Mouse (Mus musculus) embryonic facial prominence, embryonic 14.5 days (tissue): Measurements from ENCODE around the gene Arhgap40. TPM values are rescaled to one million over a fixed set of nuclear protein-coding genes. Genes with fewer than 3 reads are reported as not detected.

Source experiments
- ATAC-seq: fragments of 200-750 bp; cut with Nextera tagmentation; 2 replicates; pipeline ENCODE4 v1.8.0; 2017; ENCODE audit warnings: low read depth, moderate number of reproducible peaks, moderate TSS enrichment
- DNase-seq: peaks from one replicate; pipeline ENCODE4 v3.0.0-alpha.2; 2015; ENCODE audit warnings: low spot score
- H3K27ac ChIP-seq: fragments of 300-500 bp; sonication (generic); replicated peaks from 2 replicates; pipeline ENCODE4 v1.5.1; 2014; ENCODE audit warnings: low read depth, mild to moderate bottlenecking, low read length, moderate library complexity
- H3K27me3 ChIP-seq: fragments of 300-500 bp; sonication (generic); replicated peaks from 2 replicates; pipeline ENCODE4 v1.6.1; 2014; ENCODE audit warnings: low read length; ENCODE audit not compliant: control insufficient read depth, insufficient read depth
- H3K36me3 ChIP-seq: fragments of 300-500 bp; sonication (generic); 2 replicates; pipeline ENCODE4 v1.6.1; 2014; ENCODE audit warnings: low read length, mixed read lengths; ENCODE audit not compliant: control insufficient read depth, insufficient read depth
- H3K4me1 ChIP-seq: fragments of 300-500 bp; sonication (generic); 2 replicates; pipeline ENCODE4 v1.6.1; 2014; ENCODE audit warnings: antibody characterized with exemption, low read length; ENCODE audit not compliant: control insufficient read depth, insufficient read depth
- H3K4me2 ChIP-seq: fragments of 300-500 bp; sonication (generic); 2 replicates; pipeline ENCODE4 v1.6.1; 2014; ENCODE audit warnings: low read depth, mild to moderate bottlenecking, low read length, moderate library complexity, mixed read lengths
- H3K4me3 ChIP-seq: fragments of 300-500 bp; sonication (generic); 2 replicates; pipeline ENCODE4 v1.5.1; 2014; ENCODE audit warnings: low read depth, mild to moderate bottlenecking, low read length
- H3K9ac ChIP-seq: fragments of 300-500 bp; sonication (generic); 2 replicates; pipeline ENCODE4 v1.6.1; 2014; ENCODE audit warnings: low read depth, mild to moderate bottlenecking, low read length, moderate library complexity, mixed read lengths
- H3K9me3 ChIP-seq: fragments of 300-500 bp; sonication (generic); 2 replicates; pipeline ENCODE4 v1.6.1; 2016; ENCODE audit warnings: low read length; ENCODE audit not compliant: control insufficient read depth
- whole genome bisulfite sequencing: fragments of 180-500 bp; shearing (Covaris S2); extraction: QIAGEN DNeasy Blood & Tissue Kit; methylation state at CpG from one replicate; pipeline ENCODE4 v1.1.7; 2014; 5-methylcytosine and 5-hydroxymethylcytosine counted together
- polyA plus RNA-seq: library from polyadenylated mRNA; unstranded; fragments of >200 nt; fragmentation: Nextera tagmentation; extraction: Ambion mirVana; gene quantifications from 2 replicates; pipeline ENCODE4 v1.2.1, GENCODE M21; 2014

The Arhgap40 gene
- polyA plus RNA-seq, 1 experiment from 2014 or later: 2.6 TPM

DNA sequence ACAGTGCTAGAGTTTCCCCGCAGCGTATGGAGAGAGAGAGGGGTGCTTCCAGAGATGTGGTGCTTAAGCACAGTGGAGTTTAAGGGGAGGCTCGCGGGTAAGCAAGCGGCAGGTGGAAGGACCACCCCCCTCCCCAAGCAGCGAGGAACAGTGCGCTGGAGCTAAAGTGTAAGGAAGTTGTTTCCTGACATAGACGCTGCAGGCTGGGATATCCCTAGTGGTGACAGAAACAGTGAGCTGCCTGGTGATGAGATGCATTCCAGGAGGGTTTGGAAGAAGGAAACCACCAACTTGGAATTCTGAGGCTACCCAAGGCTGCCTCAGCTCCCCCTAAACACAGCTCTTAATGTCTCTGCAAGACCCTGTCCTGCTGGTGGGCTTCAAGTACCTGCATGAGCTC, 43.2 kb downstream of the Arhgap40 start:
- Histone ChIP-seq H3K36me3 (no peaks in the 10 kb centered on the region), H3K27me3 (peaks cover 39% of the 10 kb centered on the region), H3K4me3 (peak overlapping the region; percentile 18), H3K4me2 (peak overlapping the region; percentile 50), H3K9me3 (no peaks in the 10 kb centered on the region), H3K27ac (no peak overlapping the region), H3K9ac (no peak overlapping the region), H3K4me1 (no peaks in the 10 kb centered on the region)
- ATAC-seq: no peak
- no peak for DNase-seq
- WGBS: under 1% methylated on average over 8 of the region's 8 CpGs

DNA sequence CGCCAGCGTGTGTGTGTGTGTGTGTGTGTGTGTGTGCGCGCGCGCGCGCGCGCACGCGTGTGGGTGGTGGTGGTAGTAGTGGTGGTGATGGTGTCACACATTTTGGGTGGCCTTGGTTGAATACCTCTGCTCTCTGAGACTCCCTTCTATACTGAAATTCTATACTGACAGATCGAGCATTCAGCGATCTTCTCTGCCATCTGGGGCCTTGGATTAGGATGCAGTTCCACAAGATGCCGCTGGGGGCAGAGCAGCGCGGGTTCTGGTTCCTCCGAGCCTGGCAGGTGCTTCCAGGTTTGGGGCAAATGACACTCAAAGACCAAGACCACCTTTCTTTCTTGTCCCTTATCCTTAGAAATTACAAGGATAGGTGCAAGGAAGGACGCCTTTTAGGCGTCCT, 43.6 kb downstream of the Arhgap40 start:
- peak overlapping the region; percentile 18 for H3K4me3 ChIP-seq
- WGBS: under 1% methylated on average over 8 of the region's 20 CpGs

GRCm38 (mm10) chr2:158556750-158557149, 44.2 kb downstream of the Arhgap40 start:
- Histone ChIP-seq H3K27me3 (peaks cover 30% of the 10 kb centered on the region), H3K9me3 (no peaks in the 10 kb centered on the region), H3K9ac (no peak overlapping the region), H3K27ac (no peak overlapping the region), H3K4me1 (no peaks in the 10 kb centered on the region), H3K4me2 (no peak overlapping the region), H3K36me3 (no peaks in the 10 kb centered on the region), H3K4me3 (no peak overlapping the region)
- 6% methylated on average over 5 of the region's 5 CpGs for WGBS
- DNase-seq (peak; percentile 26), ATAC-seq (no peak; the same call in 1 of the 2 replicates)

More for the DNA sequence above, 43.6 kb downstream of the Arhgap40 start:
- H3K36me3 ChIP-seq: no peaks in the 10 kb centered on the region
- DNase-seq (peak; percentile 40), ATAC-seq (peak; percentile 30; the same call in 1 of the 2 replicates)
- H3K4me1 ChIP-seq: no peaks in the 10 kb centered on the region
- no peaks in the 10 kb centered on the region for H3K9me3 ChIP-seq
- H3K27me3 ChIP-seq: peaks cover 35% of the 10 kb centered on the region
- no peak overlapping the region for H3K9ac ChIP-seq
- no peak overlapping the region for H3K27ac ChIP-seq
- peak overlapping the region; percentile 50 for H3K4me2 ChIP-seq

DNA sequence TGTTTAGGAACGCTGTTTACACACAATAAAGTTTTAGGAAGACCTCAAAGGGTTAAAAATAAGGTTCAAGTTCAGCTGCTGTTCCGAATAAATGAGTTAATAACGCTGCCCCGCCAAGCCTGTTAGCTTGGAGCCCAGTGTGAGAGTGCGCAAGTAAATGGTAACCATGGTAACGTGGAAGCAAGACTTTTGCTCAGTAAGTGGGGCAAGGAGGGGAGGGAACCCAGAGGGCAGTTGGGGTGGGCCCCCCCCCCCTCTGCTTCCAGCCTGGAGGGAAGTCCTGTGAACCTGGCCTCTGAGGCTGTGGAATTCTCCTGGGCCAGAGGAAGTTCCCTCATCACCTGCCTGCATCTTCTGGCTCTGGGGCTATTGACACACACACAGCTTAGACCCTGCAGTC, 47.3 kb downstream of the Arhgap40 start:
- Histone ChIP-seq H3K4me3 (no peak overlapping the region), H3K4me2 (no peak overlapping the region), H3K9ac (no peak overlapping the region), H3K9me3 (no peaks in the 10 kb centered on the region), H3K27ac (no peak overlapping the region), H3K36me3 (no peaks in the 10 kb centered on the region), H3K4me1 (no peaks in the 10 kb centered on the region), H3K27me3 (peaks cover 7% of the 10 kb centered on the region)
- ATAC-seq (no peak), DNase-seq (peak; percentile 20)
- WGBS: 36% methylated on average over 6 of the region's 6 CpGs

- Histone ChIP-seq H3K9ac (no peak overlapping the region), H3K9me3 (no peaks in the 10 kb centered on the region), H3K4me2 (no peak overlapping the region), H3K36me3 (no peaks in the 10 kb centered on the region), H3K4me1 (no peaks in the 10 kb centered on the region), H3K27me3 (peaks cover under 1% of the 10 kb centered on the region), H3K4me3 (no peak overlapping the region), H3K27ac (no peak overlapping the region)
- ATAC-seq: peak; percentile 30; the same call in 1 of the 2 replicates
- WGBS: 16% methylated on average over 9 of the region's 9 CpGs
- DNase-seq: no peak
Observed at GRCm38 (mm10) chr2:158560801-158561200, 48.2 kb downstream of the Arhgap40 start.

DNA sequence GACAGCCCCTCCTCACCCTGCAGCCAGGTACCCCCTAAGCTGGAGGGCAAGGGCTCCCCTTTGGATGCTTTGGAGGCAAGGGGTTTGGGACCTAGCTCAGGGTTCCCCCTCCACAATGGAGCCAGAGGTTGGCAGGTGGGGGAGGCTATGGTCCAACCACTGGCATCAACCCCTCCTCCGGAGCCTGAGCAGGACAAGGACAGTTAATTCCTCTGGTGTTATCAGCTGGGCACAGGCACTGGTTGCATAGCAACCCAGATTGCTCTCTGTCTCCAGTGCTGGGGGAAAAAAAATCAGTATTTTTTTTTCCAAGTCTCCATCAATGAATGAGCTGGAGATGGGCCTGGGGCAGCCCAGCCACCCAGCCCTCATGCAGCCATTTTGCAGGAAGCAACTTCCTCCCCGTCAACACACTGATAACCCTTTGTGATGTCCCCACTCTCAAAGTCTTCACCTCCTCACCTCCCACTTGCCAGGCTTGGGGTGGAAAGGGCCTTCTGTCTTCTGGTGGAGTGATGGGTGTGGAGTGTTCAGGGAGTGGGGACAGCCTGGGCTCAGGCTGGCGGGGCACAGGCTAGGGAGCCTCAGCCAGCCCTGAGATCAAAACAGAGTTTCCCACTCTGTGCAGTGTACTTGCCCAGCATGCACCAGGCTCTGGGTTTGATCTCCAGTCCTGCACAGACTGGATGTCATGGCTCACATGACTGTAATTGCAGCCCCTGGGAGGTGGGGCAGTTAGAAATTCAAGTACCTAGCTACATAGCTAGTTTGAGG, 49.0 kb downstream of the Arhgap40 start:
- Histone ChIP-seq H3K4me3 (no peak overlapping the region), H3K4me2 (no peak overlapping the region), H3K9me3 (no peaks in the 10 kb centered on the region), H3K27me3 (no peaks in the 10 kb centered on the region), H3K9ac (no peak overlapping the region), H3K4me1 (no peaks in the 10 kb centered on the region), H3K27ac (no peak overlapping the region), H3K36me3 (no peaks in the 10 kb centered on the region)
- WGBS: 39% methylated on average over 3 of the region's 3 CpGs
- ATAC-seq: no peak
- no peak for DNase-seq

- peak; percentile 88 for DNase-seq
- Histone ChIP-seq H3K9ac (no peak overlapping the region), H3K4me3 (no peak overlapping the region), H3K4me1 (no peaks in the 10 kb centered on the region), H3K9me3 (no peaks in the 10 kb centered on the region), H3K36me3 (no peaks in the 10 kb centered on the region), H3K27me3 (no peaks in the 10 kb centered on the region; the same call in 1 of the 2 replicates), H3K27ac (no peak overlapping the region), H3K4me2 (no peak overlapping the region)
- WGBS: 26% methylated on average over 13 of the region's 13 CpGs
- 0 out of 2 replicates have a peak, but pooled peaks have one; percentile 47 for ATAC-seq
Observed at GRCm38 (mm10) chr2:158570421-158571081, 58.0 kb downstream of the Arhgap40 start.

DNA sequence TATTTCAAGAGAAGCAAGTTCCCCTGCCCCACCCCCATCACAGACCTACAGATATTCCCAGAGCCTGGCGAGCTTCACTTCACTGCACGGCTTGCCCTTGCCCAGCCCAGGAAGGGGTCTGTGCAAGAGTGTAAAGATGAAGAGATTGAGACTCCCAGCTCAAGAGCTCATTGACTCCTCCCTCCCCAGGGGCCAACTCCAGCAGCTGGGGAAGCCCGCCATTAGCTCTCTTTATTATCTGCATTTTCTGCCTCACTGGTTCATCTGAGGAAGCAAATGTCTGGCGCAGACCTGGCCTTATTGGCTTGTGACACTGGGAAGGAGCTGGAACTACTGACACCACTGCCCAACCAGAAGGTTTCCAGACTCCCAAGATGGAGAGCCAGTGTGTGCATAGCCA, 67.4 kb downstream of the Arhgap40 start:
- Histone ChIP-seq H3K4me1 (no peaks in the 10 kb centered on the region), H3K27me3 (no peaks in the 10 kb centered on the region), H3K36me3 (no peaks in the 10 kb centered on the region), H3K9me3 (no peaks in the 10 kb centered on the region), H3K4me3 (no peak overlapping the region), H3K9ac (no peak overlapping the region), H3K4me2 (no peak overlapping the region), H3K27ac (no peak overlapping the region)
- WGBS: 72% methylated on average over 4 of the region's 4 CpGs
- ATAC-seq (no peak), DNase-seq (peak; percentile 42)
